Mouse (Mus musculus) left cerebral cortex, postnatal 10 days (tissue): ENCODE measurements around the gene Olfr1039. TPM values are rescaled to one million over a fixed set of nuclear protein-coding genes. Genes with fewer than 3 reads are reported as not detected.
"Not testable (repeated sequence)": the region's sequence is repeated elsewhere in the genome, so short reads cannot be mapped to it uniquely, and the experiment has no call there.

ENCODE experiments used
- DNase-seq, 2 experiments: peaks; one replicate each; pipeline ENCODE4 v3.0.0; 2021 to 2022; ENCODE audit warnings: low spot score in 2 of 2, mixed read lengths in 1 of 2; ENCODE audit errors: extremely low spot score in 1 of 2
- intact Hi-C: fragments of 180-260 bp; cut with DNase I; formaldehyde crosslinking; loops from one replicate; pipeline ENCODE4 v1.15.1; 2025
- total RNA-seq, 2 experiments: library from RNA; stranded (reverse); gene quantifications; 2 replicates each; pipeline ENCODE4 v1.2.3; 2021

Gene Olfr1039
- not detected for total RNA-seq

DNA sequence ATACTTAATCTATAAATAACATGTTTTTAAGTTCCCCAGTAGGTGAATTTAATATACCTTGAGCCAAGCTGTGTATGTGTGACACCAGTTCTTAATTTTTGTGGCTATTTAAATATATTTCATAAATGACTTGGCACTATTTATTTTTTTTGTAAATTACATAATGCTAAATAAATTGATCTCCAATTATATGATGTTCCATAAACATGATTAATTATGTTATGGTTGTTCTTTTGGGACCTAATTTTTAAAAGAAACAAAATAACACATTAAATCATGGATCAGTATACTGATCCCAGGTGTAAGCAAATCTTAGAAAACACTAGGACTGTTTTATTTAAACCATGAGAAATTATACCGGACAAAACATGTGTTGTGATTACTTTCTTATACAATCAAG, at the start of gene Olfr1039:
Gene Olfr1039, minus strand, starts transcription at position 101 of the 400 bp plus-strand sequence.
- DNase-seq = no peak
- intact Hi-C loops = no loop called here

DNA sequence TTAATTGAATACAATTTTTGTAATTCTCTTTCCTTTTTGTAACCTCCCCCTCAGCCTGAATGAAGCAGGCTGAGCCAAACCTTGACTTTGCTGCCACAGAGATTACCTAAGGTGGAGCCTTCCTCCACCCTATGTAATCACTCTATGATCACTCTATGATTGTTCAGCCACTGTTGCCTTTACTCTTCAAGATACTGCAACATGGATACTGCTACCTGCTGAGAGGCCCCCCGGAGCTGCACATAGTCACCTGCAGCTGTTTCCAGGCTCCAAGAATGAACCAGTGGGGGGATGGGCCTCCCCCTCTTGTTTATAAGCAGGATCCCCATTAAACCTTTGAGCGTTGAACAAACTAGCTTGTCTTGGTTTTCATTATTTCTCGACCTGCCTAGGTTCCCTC, 44.2 kb upstream of the Olfr1039 start:
- DNase-seq = no peak
- intact Hi-C loops = no loop called here

DNA sequence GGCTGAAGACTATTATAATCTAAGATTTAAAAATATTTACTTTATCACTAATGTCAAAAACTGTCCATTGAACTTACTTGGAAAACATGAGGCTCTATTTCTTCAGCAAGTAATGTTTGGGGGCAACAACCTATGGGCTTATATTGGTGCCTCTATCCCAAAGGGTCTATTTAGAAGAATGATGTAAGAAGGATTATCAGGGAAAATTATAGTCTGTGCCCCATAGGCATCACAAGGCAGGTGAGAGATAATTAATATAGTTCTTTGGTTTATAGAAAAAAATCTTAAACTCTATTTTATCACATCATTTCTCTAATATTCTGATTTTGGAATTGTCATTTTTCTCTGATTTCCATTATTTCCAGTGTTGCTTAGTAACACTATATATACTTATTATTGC, 42.0 kb upstream of the Olfr1039 start, which contains the start of gene Olfr1044:
Gene Olfr1044, minus strand, starts transcription at position 101 of the 400 bp plus-strand sequence.
- DNase-seq = no peak
- intact Hi-C loops = no loop called here

DNA sequence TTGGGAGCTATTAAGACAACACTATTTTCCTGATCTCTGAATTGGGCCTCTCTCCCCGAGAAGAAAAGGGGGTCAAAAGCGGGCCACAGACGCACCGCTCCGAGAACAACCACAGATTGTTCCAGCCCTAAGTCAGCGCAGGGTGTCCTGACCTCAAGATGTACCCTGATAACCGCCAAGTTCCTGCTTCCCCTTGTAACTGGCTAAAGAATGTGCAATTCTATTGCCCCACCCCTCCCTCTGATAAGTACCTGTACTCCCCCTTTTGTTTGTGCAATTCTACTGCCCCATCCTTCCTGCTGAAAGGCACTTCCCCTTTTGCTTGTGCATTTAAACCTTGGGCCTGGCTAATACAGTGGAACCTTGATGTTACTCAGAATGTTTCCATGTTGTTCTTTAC, 39.7 kb upstream of the Olfr1039 start:
- intact Hi-C loops, DNase-seq: not testable (repeated sequence)

DNA sequence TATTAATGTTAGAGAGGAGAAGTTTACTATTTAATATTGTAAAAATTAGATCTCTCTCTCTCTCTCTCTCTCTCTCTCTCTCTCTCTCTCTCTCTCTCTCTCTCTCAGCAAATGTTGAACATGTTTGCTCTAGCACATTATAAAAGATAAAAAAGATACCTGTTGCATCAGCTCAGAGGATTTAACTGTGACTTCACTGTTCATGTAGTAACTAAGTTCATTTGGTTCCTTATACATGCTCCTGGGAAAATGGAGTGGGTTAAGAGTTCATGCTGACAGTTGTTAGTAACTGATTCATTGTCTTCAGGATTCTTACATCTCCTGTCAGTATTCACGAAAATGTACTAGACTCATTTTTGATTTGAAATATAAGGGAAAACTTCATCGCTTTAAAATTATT, 31.7 kb upstream of the Olfr1039 start, which contains the start of gene Olfr1043:
Gene Olfr1043, minus strand, starts transcription at position 101 of the 400 bp plus-strand sequence.
- no peak for DNase-seq
- intact Hi-C loops = no loop called here

DNA sequence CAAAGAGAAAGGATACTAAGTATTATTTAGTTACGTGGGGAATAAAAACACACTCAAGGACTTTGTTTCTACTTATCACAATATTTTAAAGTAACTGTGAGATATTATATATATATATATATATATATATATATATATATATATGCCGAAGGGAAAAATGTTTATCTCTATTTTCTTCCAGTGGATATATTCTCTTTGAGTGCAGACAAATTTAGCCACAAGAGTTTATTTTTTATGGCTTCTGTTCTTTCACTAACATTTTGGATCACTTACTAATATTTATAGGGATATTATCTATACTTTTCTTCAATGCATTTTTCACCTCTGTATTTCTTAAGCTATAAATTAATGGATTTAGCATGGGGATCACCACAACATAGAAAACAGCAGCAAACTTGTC, 26.0 kb upstream of the Olfr1039 start, which contains the start of gene Olfr1042:
Gene Olfr1042, minus strand, starts transcription at position 101 of the 400 bp plus-strand sequence.
- no peak for DNase-seq
- intact Hi-C loops = no loop called here

DNA sequence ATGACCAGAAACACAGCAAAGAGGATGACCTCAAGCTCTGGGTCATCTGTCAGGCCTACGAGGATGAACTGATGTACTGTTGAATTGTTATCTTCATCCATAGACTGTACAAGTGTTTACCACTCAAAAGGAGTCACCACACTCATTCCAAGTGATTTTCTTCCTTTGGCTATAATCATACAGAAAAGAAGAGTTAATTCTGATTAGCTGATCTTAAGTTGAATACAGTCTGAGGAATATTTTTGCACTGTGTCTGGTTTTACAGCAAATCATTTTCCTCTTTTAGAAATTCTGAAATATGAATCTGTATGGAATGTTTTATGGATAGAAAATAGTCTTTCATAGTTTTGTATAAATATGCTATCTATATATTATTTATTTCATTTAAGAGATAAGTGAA, 10.9 kb upstream of the Olfr1039 start, which contains the start of gene Olfr1040:
Gene Olfr1040, minus strand, starts transcription at position 101 of the 400 bp plus-strand sequence.
- intact Hi-C loops = no loop called here
- DNase-seq = no peak

DNA sequence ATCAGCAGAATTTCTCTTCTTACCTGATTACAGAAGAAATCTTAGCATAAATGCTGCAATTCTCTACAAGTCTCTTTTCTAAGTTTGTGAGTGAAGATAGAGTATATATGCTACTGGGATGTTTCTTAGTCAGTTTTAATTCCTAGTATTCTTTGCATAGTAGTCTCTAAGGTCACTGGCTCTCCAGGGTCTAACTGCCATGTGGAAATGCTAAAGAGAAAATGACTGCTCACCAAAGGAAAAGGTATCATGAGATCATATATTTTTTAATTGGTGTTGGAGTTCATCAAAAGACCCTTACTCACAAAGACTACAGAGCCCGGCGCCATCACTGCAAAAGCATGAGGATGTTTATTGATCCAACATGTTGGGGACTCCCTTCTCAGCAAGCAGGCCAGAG, 48.4 kb downstream of the Olfr1039 start, which contains the start of gene Olfr1037:
Gene Olfr1037, minus strand, starts transcription at position 101 of the 400 bp plus-strand sequence.
- intact Hi-C loops = no loop called here
- DNase-seq = no peak

DNA sequence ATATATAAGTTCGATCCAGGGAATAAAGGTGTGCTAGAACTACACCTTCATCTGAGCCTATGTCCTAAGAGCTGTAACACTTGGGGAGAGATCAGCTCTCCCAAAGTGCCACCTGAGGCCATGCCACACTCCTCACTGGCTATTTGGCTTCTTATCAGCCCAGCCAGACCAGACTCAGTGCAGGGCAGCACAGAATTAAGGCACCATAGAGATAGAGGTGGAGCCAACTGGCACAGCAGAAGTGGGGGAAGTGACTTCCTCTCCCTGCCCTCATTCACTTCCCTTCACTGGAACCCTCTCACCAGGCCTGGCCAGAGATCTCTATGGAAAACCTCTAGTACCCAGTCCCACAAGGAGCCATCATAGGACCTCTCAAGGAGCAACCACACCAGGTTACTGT, 55.2 kb downstream of the Olfr1039 start:
- intact Hi-C loops, DNase-seq: not testable (repeated sequence)

Other genes with a start within 250 kb of the Olfr1039 start
- gene Olfr1024, start 230.9 kb downstream of the Olfr1039 start, total RNA-seq = not detected
- gene Olfr1025-ps1, start 220.7 kb downstream of the Olfr1039 start, total RNA-seq = not detected
- gene Olfr1026, start 214.4 kb downstream of the Olfr1039 start, total RNA-seq = not detected
- gene Olfr1028, start 185.5 kb downstream of the Olfr1039 start, total RNA-seq = not detected
- not detected for gene Olfr1029, start 162.0 kb downstream of the Olfr1039 start, total RNA-seq
- gene Olfr1030, start 156.7 kb downstream of the Olfr1039 start, total RNA-seq = not detected
- gene Olfr1031, start 145.6 kb downstream of the Olfr1039 start, total RNA-seq = not detected
- not detected for gene Olfr1032, start 130.4 kb downstream of the Olfr1039 start, total RNA-seq
- not detected for gene Olfr1033, start 115.3 kb downstream of the Olfr1039 start, total RNA-seq
- not detected for gene Olfr1034, start 90.1 kb downstream of the Olfr1039 start, total RNA-seq
- gene Olfr1036, start 61.9 kb downstream of the Olfr1039 start, total RNA-seq = not detected
- not detected for gene Olfr1037, start 48.5 kb downstream of the Olfr1039 start, total RNA-seq
- gene Olfr1040, start 10.8 kb upstream of the Olfr1039 start, total RNA-seq = not detected
- not detected for gene Olfr1042, start 25.9 kb upstream of the Olfr1039 start, total RNA-seq
- gene Olfr1043, start 31.6 kb upstream of the Olfr1039 start, total RNA-seq = not detected
- not detected for gene Olfr1044, start 41.9 kb upstream of the Olfr1039 start, total RNA-seq
- not detected for gene Olfr52, start 49.8 kb upstream of the Olfr1039 start, total RNA-seq
- not detected for gene Olfr1045, start 67.1 kb upstream of the Olfr1039 start, total RNA-seq
- not detected for gene Olfr1046, start 83.4 kb upstream of the Olfr1039 start, total RNA-seq
- not detected for gene Olfr1047, start 95.5 kb upstream of the Olfr1039 start, total RNA-seq
- not detected for gene Olfr1048, start 104.4 kb upstream of the Olfr1039 start, total RNA-seq
- not detected for gene Olfr1049, start 122.4 kb upstream of the Olfr1039 start, total RNA-seq
- not detected for gene Olfr1051, start 143.2 kb upstream of the Olfr1039 start, total RNA-seq
- not detected for gene Olfr1052, start 156.5 kb upstream of the Olfr1039 start, total RNA-seq
- gene Olfr1053, start 179.4 kb upstream of the Olfr1039 start, total RNA-seq = not detected
- gene Olfr1054, start 199.5 kb upstream of the Olfr1039 start, total RNA-seq = not detected
- gene Olfr1055, start 214.4 kb upstream of the Olfr1039 start, total RNA-seq = not detected
- gene Olfr1056, start 226.5 kb upstream of the Olfr1039 start, total RNA-seq = not detected
- gene Olfr1057, start 242.5 kb upstream of the Olfr1039 start, total RNA-seq = not detected